Mouse (Mus musculus) midbrain, embryonic 11.5 days (tissue): Measurements from ENCODE around the gene Strn4. TPM values are rescaled to one million over a fixed set of nuclear protein-coding genes. Genes with fewer than 3 reads are reported as not detected.

Experiments used
- ATAC-seq: fragments of 200-750 bp; cut with Nextera tagmentation; 2 replicates; pipeline ENCODE4 v1.8.0; 2017; ENCODE audit warnings: moderate TSS enrichment, moderate library complexity; ENCODE audit not compliant: low FRiP score
- DNase-seq: peaks from one replicate; pipeline ENCODE4 v3.0.0; 2015; ENCODE audit warnings: low spot score; ENCODE audit errors: missing footprints
- H3K27ac ChIP-seq: fragments of 300-500 bp; sonication (generic); 2 replicates; pipeline ENCODE4 v1.5.1; 2014; ENCODE audit warnings: low read depth, low read length
- H3K27me3 ChIP-seq: fragments of 300-500 bp; sonication (generic); 2 replicates; pipeline ENCODE4 v1.6.1; 2014; ENCODE audit warnings: mild to moderate bottlenecking, low read length, moderate library complexity, mixed read lengths; ENCODE audit not compliant: control insufficient read depth, insufficient read depth
- H3K36me3 ChIP-seq: fragments of 300-500 bp; sonication (generic); 2 replicates; pipeline ENCODE4 v1.6.1; 2014; ENCODE audit warnings: mild to moderate bottlenecking, low read length, moderate library complexity, mixed read lengths; ENCODE audit not compliant: control insufficient read depth, insufficient read depth
- H3K4me1 ChIP-seq: fragments of 300-500 bp; sonication (generic); 2 replicates; pipeline ENCODE4 v1.6.1; 2014; ENCODE audit warnings: low read length; ENCODE audit not compliant: control insufficient read depth, insufficient read depth
- H3K4me2 ChIP-seq: fragments of 300-500 bp; sonication (generic); 2 replicates; pipeline ENCODE4 v1.6.1; 2014; ENCODE audit warnings: mild to moderate bottlenecking, moderate library complexity
- H3K4me3 ChIP-seq: fragments of 300-500 bp; sonication (generic); 2 replicates; pipeline ENCODE4 v1.5.1; 2014; ENCODE audit warnings: low read depth, low read length
- H3K9ac ChIP-seq: fragments of 300-500 bp; sonication (generic); 2 replicates; pipeline ENCODE4 v1.6.1; 2014; ENCODE audit warnings: low read length
- H3K9me3 ChIP-seq: fragments of 300-500 bp; sonication (generic); 2 replicates; pipeline ENCODE4 v1.6.1; 2016; ENCODE audit warnings: low read length; ENCODE audit not compliant: control insufficient read depth
- WGBS: fragments of 180-500 bp; shearing (Covaris S2); extraction: QIAGEN DNeasy Blood & Tissue Kit; methylation state at CpG from one replicate; pipeline ENCODE4 v1.1.7; 2014; 5-methylcytosine and 5-hydroxymethylcytosine counted together
- polyA plus RNA-seq: library from polyadenylated mRNA; unstranded; fragments of >200 nt; fragmentation: Nextera tagmentation; extraction: Ambion mirVana; gene quantifications from 2 replicates; pipeline ENCODE4 v1.2.1, GENCODE M21; 2014

Gene Strn4
- polyA plus RNA-seq, 1 experiment from 2014 or later = 115 TPM

DNA sequence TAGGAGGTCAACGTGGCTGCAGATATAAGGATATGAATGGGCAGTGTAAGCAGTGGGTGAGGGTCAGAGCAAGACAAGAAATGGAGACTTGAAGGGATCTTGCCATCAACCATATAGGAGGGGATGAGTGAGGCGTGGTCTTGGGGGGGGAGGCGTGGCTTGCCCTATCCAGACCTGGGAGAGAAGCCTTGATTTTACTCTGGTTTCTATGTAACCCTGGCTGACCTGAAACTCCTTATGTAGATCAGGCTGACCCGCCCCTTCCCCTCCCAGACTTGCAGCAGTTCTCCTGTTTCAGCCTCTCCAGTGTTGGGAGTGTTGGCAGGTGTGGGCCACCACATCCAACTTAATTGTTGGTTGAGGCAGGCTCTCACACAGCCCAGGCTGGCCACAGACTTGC, 68.6 kb downstream of the Strn4 start:
- Histone ChIP-seq H3K27me3 (peaks cover 39% of the 10 kb centered on the region), H3K36me3 (peaks cover 8% of the 10 kb centered on the region; the same call in 1 of the 2 replicates), H3K9me3 (peaks cover 7% of the 10 kb centered on the region), H3K27ac (no peak overlapping the region), H3K4me1 (peaks cover 14% of the 10 kb centered on the region), H3K4me2 (no peak overlapping the region), H3K4me3 (no peak overlapping the region), H3K9ac (no peak overlapping the region)
- no peak for DNase-seq
- ATAC-seq = no peak
- WGBS = 52% methylated on average over 4 of the region's 4 CpGs

DNA sequence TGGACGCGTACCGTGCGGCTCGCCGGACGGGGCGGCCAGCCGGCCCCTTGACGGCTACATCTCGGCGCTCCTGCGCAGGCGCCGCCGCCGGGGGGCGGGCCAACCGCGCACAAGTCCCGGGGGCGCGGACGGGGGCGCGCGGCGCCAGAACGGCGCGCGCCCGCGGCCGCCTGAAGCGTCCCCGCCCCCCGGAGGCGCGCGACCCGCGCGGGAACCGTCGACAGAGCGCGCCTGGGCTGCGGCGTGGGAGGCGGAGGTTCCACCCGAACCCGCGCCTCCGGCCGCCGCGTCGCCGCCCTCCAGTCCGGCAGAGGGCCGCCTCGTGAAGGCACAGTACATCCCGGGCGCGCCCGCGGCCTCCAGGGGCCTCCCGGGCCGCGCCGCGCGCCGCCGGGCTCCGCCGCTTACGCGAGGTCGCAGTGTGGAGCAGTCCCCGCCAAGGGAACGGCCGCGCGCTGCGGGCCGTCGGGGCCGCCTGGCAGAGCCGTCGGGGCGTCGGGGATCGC, 69.6 kb downstream of the Strn4 start:
- DNase-seq (no peak), ATAC-seq (peak; percentile 26)
- Histone ChIP-seq H3K27me3 (peaks cover 41% of the 10 kb centered on the region), H3K9me3 (peaks cover 7% of the 10 kb centered on the region), H3K27ac (no peak overlapping the region), H3K9ac (no peak overlapping the region), H3K4me2 (peak overlapping the region; percentile 5; the same call in 1 of the 2 replicates), H3K4me1 (peaks cover 7% of the 10 kb centered on the region), H3K36me3 (peaks cover 8% of the 10 kb centered on the region; the same call in 1 of the 2 replicates), H3K4me3 (peak overlapping the region; percentile 23)
- 11% methylated on average over 77 of the region's 95 CpGs for WGBS

DNA sequence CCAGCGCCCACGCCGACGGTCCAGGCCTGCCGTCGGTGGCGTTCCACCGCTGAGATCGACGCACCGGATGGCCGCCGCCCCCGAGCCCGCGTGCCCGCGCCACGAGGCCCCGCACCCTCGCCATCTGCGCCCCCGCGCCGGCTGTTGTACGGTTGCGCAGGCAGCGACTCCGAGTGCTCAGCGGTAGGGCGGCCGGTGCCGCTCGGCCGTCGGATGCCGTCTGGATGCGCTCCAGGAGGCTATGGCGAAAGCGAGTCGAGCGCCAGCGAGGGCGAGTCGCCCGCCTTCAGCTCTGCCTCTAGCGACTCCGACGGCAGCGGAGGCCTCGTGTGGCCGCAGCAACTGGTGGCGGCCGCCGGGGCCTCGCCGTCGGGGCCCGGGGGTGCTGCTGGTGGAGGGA, 70.2 kb downstream of the Strn4 start:
- Histone ChIP-seq H3K27me3 (peaks cover 47% of the 10 kb centered on the region), H3K4me1 (peaks cover 4% of the 10 kb centered on the region), H3K4me3 (peak overlapping the region; percentile 23; the same call in 1 of the 2 replicates), H3K9ac (no peak overlapping the region), H3K27ac (no peak overlapping the region), H3K4me2 (no peak overlapping the region), H3K36me3 (peaks cover 8% of the 10 kb centered on the region; the same call in 1 of the 2 replicates), H3K9me3 (peaks cover 7% of the 10 kb centered on the region)
- DNase-seq = no peak
- no peak for ATAC-seq
- WGBS = 36% methylated on average over 57 of the region's 59 CpGs

Other genes starting within 250 kb of the Strn4 start
- 32.5 and 33.3 TPM in 2 replicates for gene Arhgap35, start 200.9 kb upstream of the Strn4 start, polyA plus RNA-seq
- gene Ceacam15, start 140.2 kb upstream of the Strn4 start, polyA plus RNA-seq = not detected in 2 replicates
- gene Ceacam9, start 94.0 kb upstream of the Strn4 start, polyA plus RNA-seq = not detected in 2 replicates
- 277 and 300 TPM in 2 replicates for gene Ap2s1, start 77.5 kb upstream of the Strn4 start, polyA plus RNA-seq
- gene Slc1a5, start 34.5 kb upstream of the Strn4 start, polyA plus RNA-seq = 20.7 and 23.2 TPM in 2 replicates
- gene Fkrp, start 843 bp downstream of the Strn4 start, polyA plus RNA-seq = 24.3 and 25.9 TPM in 2 replicates
- 9.2 and 10.3 TPM in 2 replicates for gene Prkd2, start 27.0 kb downstream of the Strn4 start, polyA plus RNA-seq
- gene Dact3, start 59.4 kb downstream of the Strn4 start, polyA plus RNA-seq = 4.8 and 5.3 TPM in 2 replicates
- 9.7 and 10.2 TPM in 2 replicates for gene Gng8, start 75.9 kb downstream of the Strn4 start, polyA plus RNA-seq
- gene Ptgir, start 90.6 kb downstream of the Strn4 start, polyA plus RNA-seq = 0.94 and 1.2 TPM in 2 replicates
- gene Calm3, start 108.2 kb downstream of the Strn4 start, polyA plus RNA-seq = 284 and 295 TPM in 2 replicates
- 8.3 and 8.6 TPM in 2 replicates for gene Pnmal2, start 128.8 kb downstream of the Strn4 start, polyA plus RNA-seq
- 22.5 and 23.7 TPM in 2 replicates for gene Pnmal1, start 143.8 kb downstream of the Strn4 start, polyA plus RNA-seq
- gene Gm42372, start 167.2 kb downstream of the Strn4 start, polyA plus RNA-seq = 1.6 and 2.5 TPM in 2 replicates
- gene Ccdc8, start 176.8 kb downstream of the Strn4 start, polyA plus RNA-seq = 13.2 and 14.7 TPM in 2 replicates
- 101 and 108 TPM in 2 replicates for gene Ppp5c, start 212.0 kb downstream of the Strn4 start, polyA plus RNA-seq
- 3.9 and 5.2 TPM in 2 replicates for gene Hif3a, start 246.5 kb downstream of the Strn4 start, polyA plus RNA-seq